Mouse (Mus musculus): ENCODE measurements at regions not wholly inside any gene's neighbourhood (a gene's known extent, or its start where the extent isn't known, plus 50 kb on each side); places are given as distances from the start of the nearest gene placed in this dataset.

- Histone ChIP-seq H3K9ac (ENCODE audit: low read depth, low read length, severe bottlenecking) (no peak overlapping the region), H3K27me3 (ENCODE audit: control insufficient read depth, insufficient read depth, low read length) (no peaks in the 10 kb centered on the region), H3K4me1 (ENCODE audit: control insufficient read depth, insufficient read depth, low read length) (no peaks in the 10 kb centered on the region), H3K9me3 (ENCODE audit: control insufficient read depth, low read length) (no peaks in the 10 kb centered on the region), H3K4me3 (replicated peaks; ENCODE audit: low read length) (no peak overlapping the region), H3K4me2 (replicated peaks; ENCODE audit: low read depth, low read length, severe bottlenecking) (no peak overlapping the region), H3K36me3 (ENCODE audit: control insufficient read depth, insufficient read depth, low read length) (no peaks in the 10 kb centered on the region), H3K27ac (replicated peaks; ENCODE audit: low read depth, low read length) (no peak overlapping the region)
- WGBS = 74% methylated on average over 13 of the region's 13 CpGs
- no peak for TF ChIP-seq POLR2A (IDR thresholded peaks at IDR 0.05; ENCODE audit: borderline replicate concordance, extremely low read depth, insufficient read depth, insufficient read length)
- ATAC-seq (ENCODE audit: low FRiP score, low read depth) = no peak
- DNase-seq (ENCODE audit: low spot score) = no peak
Observed at GRCm38 (mm10) chr13:103459486-103460147, 125.3 kb upstream of the Mast4 start.

- H3K9me3 ChIP-seq (ENCODE audit: control insufficient read depth, low read length) = no peaks in the 10 kb centered on the region
- DNase-seq (ENCODE audit: low spot score) (no peak), ATAC-seq (ENCODE audit: low FRiP score, low read depth) (no peak)
- H3K27ac ChIP-seq (replicated peaks; ENCODE audit: low read depth, low read length) = no peak overlapping the region
- H3K4me2 ChIP-seq (replicated peaks; ENCODE audit: low read depth, low read length, severe bottlenecking) = no peak overlapping the region
- no peaks in the 10 kb centered on the region for H3K27me3 ChIP-seq (ENCODE audit: control insufficient read depth, insufficient read depth, low read length)
- H3K4me1 ChIP-seq (ENCODE audit: control insufficient read depth, insufficient read depth, low read length) = no peaks in the 10 kb centered on the region
- no peak overlapping the region for H3K4me3 ChIP-seq (replicated peaks; ENCODE audit: low read length)
- no peak overlapping the region for H3K9ac ChIP-seq (ENCODE audit: low read depth, low read length, severe bottlenecking)
- no peaks in the 10 kb centered on the region for H3K36me3 ChIP-seq (ENCODE audit: control insufficient read depth, insufficient read depth, low read length)
- no peak for TF ChIP-seq POLR2A (IDR thresholded peaks at IDR 0.05; ENCODE audit: borderline replicate concordance, extremely low read depth, insufficient read depth, insufficient read length)
- 27% methylated on average over 4 of the region's 4 CpGs for WGBS
Observed at GRCm38 (mm10) chr13:103452837-103453236, 118.5 kb upstream of the Mast4 start.

- no peaks in the 10 kb centered on the region for H3K36me3 ChIP-seq (ENCODE audit: control insufficient read depth, insufficient read depth, low read length)
- no peak overlapping the region for H3K27ac ChIP-seq (replicated peaks; ENCODE audit: low read depth, low read length)
- no peak overlapping the region for H3K9ac ChIP-seq (ENCODE audit: low read depth, low read length, severe bottlenecking)
- H3K4me3 ChIP-seq (replicated peaks; ENCODE audit: low read length) = no peak overlapping the region
- DNase-seq (ENCODE audit: low spot score) (no peak), ATAC-seq (ENCODE audit: low FRiP score, low read depth) (no peak)
- no peaks in the 10 kb centered on the region for H3K27me3 ChIP-seq (ENCODE audit: control insufficient read depth, insufficient read depth, low read length)
- no peaks in the 10 kb centered on the region for H3K4me1 ChIP-seq (ENCODE audit: control insufficient read depth, insufficient read depth, low read length)
- no peaks in the 10 kb centered on the region for H3K9me3 ChIP-seq (ENCODE audit: control insufficient read depth, low read length)
- 80% methylated on average over 3 of the region's 3 CpGs for WGBS
- no peak for TF ChIP-seq POLR2A (IDR thresholded peaks at IDR 0.05; ENCODE audit: borderline replicate concordance, extremely low read depth, insufficient read depth, insufficient read length)
- no peak overlapping the region for H3K4me2 ChIP-seq (replicated peaks; ENCODE audit: low read depth, low read length, severe bottlenecking)
Observed at GRCm38 (mm10) chr13:103430589-103430988, 96.3 kb upstream of the Mast4 start.

GRCm38 (mm10) chr13:103424011-103424410 lies 89.7 kb upstream of the Mast4 start:
- WGBS = 79% methylated on average over 7 of the region's 7 CpGs
- DNase-seq (ENCODE audit: low spot score) = no peak
- Histone ChIP-seq H3K27me3 (ENCODE audit: control insufficient read depth, insufficient read depth, low read length) (no peaks in the 10 kb centered on the region), H3K36me3 (ENCODE audit: control insufficient read depth, insufficient read depth, low read length) (no peaks in the 10 kb centered on the region), H3K4me1 (ENCODE audit: control insufficient read depth, insufficient read depth, low read length) (peaks cover 3% of the 10 kb centered on the region; the same call in 1 of the 2 replicates), H3K9ac (ENCODE audit: low read depth, low read length, severe bottlenecking) (no peak overlapping the region), H3K4me2 (replicated peaks; ENCODE audit: low read depth, low read length, severe bottlenecking) (no peak overlapping the region), H3K9me3 (ENCODE audit: control insufficient read depth, low read length) (no peaks in the 10 kb centered on the region), H3K4me3 (replicated peaks; ENCODE audit: low read length) (no peak overlapping the region), H3K27ac (replicated peaks; ENCODE audit: low read depth, low read length) (no peak overlapping the region)
- no peak for ATAC-seq (ENCODE audit: low FRiP score, low read depth)
- no peak for TF ChIP-seq POLR2A (IDR thresholded peaks at IDR 0.05; ENCODE audit: borderline replicate concordance, extremely low read depth, insufficient read depth, insufficient read length)

GRCm38 (mm10) chr13:103423417-103423816 lies 89.1 kb upstream of the Mast4 start:
- Histone ChIP-seq H3K4me3 (replicated peaks; ENCODE audit: low read length) (no peak overlapping the region), H3K27ac (replicated peaks; ENCODE audit: low read depth, low read length) (no peak overlapping the region), H3K4me1 (ENCODE audit: control insufficient read depth, insufficient read depth, low read length) (peaks cover 3% of the 10 kb centered on the region; the same call in 1 of the 2 replicates), H3K9ac (ENCODE audit: low read depth, low read length, severe bottlenecking) (no peak overlapping the region), H3K9me3 (ENCODE audit: control insufficient read depth, low read length) (no peaks in the 10 kb centered on the region), H3K36me3 (ENCODE audit: control insufficient read depth, insufficient read depth, low read length) (no peaks in the 10 kb centered on the region), H3K4me2 (replicated peaks; ENCODE audit: low read depth, low read length, severe bottlenecking) (no peak overlapping the region), H3K27me3 (ENCODE audit: control insufficient read depth, insufficient read depth, low read length) (no peaks in the 10 kb centered on the region)
- TF ChIP-seq POLR2A (IDR thresholded peaks at IDR 0.05; ENCODE audit: borderline replicate concordance, extremely low read depth, insufficient read depth, insufficient read length) = no peak
- WGBS = 78% methylated on average over 8 of the region's 8 CpGs
- DNase-seq (ENCODE audit: low spot score) (peak; percentile 32), ATAC-seq (ENCODE audit: low FRiP score, low read depth) (no peak)

All from limb, embryonic 14.5 days (tissue).